Mouse (Mus musculus) midbrain, postnatal 0 days (tissue): ENCODE data around the gene Tmem189. TPM values are rescaled to one million over a fixed set of nuclear protein-coding genes. Genes with fewer than 3 reads are reported as not detected.

Experiments
- ATAC-seq: fragments of 200-750 bp; cut with Nextera tagmentation; 2 replicates; pipeline ENCODE4 v1.8.0; 2017; ENCODE audit warnings: moderate number of reproducible peaks, mild to moderate bottlenecking, moderate TSS enrichment, moderate library complexity; ENCODE audit not compliant: low FRiP score
- DNase-seq: peaks from one replicate; pipeline ENCODE4 v3.0.0-alpha.2; 2015; ENCODE audit warnings: low spot score
- H3K27ac ChIP-seq: fragments of 300-500 bp; sonication (generic); 2 replicates; pipeline ENCODE4 v1.5.1; 2014; ENCODE audit warnings: low read depth, mild to moderate bottlenecking, low read length, mixed read lengths
- H3K27me3 ChIP-seq: fragments of 300-500 bp; sonication (generic); 2 replicates; pipeline ENCODE4 v1.6.1; 2014; ENCODE audit warnings: low read length, control low read depth, mixed read lengths; ENCODE audit not compliant: insufficient read depth
- H3K36me3 ChIP-seq: fragments of 300-500 bp; sonication (generic); 2 replicates; pipeline ENCODE4 v1.6.1; 2014; ENCODE audit warnings: low read length, control low read depth, mixed read lengths; ENCODE audit not compliant: insufficient read depth
- H3K4me1 ChIP-seq: fragments of 300-500 bp; sonication (generic); 2 replicates; pipeline ENCODE4 v1.6.1; 2014; ENCODE audit warnings: mild to moderate bottlenecking, control low read depth, antibody characterized with exemption, low read length, mixed read lengths; ENCODE audit not compliant: insufficient read depth
- H3K4me2 ChIP-seq: fragments of 300-500 bp; sonication (generic); 2 replicates; pipeline ENCODE4 v1.6.1; 2014; ENCODE audit warnings: low read depth, mild to moderate bottlenecking, low read length, mixed read lengths; ENCODE audit not compliant: poor library complexity, severe bottlenecking
- H3K4me3 ChIP-seq: fragments of 300-500 bp; sonication (generic); 2 replicates; pipeline ENCODE4 v1.5.1; 2014; ENCODE audit warnings: low read depth, mild to moderate bottlenecking, low read length, moderate library complexity
- H3K9ac ChIP-seq: fragments of 300-500 bp; sonication (generic); replicated peaks from 2 replicates; pipeline ENCODE4 v1.6.1; 2014; ENCODE audit warnings: mild to moderate bottlenecking, low read length, moderate library complexity, mixed read lengths; ENCODE audit not compliant: poor library complexity, severe bottlenecking
- H3K9me3 ChIP-seq: fragments of 300-500 bp; sonication (generic); 2 replicates; pipeline ENCODE4 v1.6.1; 2016; ENCODE audit warnings: low read length, control low read depth
- CTCF ChIP-seq: IDR thresholded peaks from 2 replicates; pipeline ENCODE4 v1.5.1; 2016; ENCODE audit warnings: antibody characterized with exemption, mild to moderate bottlenecking
- WGBS: fragments of 180-500 bp; shearing (Covaris S2); extraction: QIAGEN DNeasy Blood & Tissue Kit; methylation state at CpG from one replicate; pipeline ENCODE4 v1.1.7; 2014; 5-methylcytosine and 5-hydroxymethylcytosine counted together
- polyA plus RNA-seq: library from polyadenylated mRNA; unstranded; fragments of >200 nt; fragmentation: Nextera tagmentation; extraction: Ambion mirVana; gene quantifications from 2 replicates; pipeline ENCODE4 v1.2.1, GENCODE M21; 2015
- total RNA-seq: library from RNA; depleted of rRNA; stranded (reverse); fragments of >200 nt; gene quantifications from 2 replicates; pipeline ENCODE4 v1.2.3, GENCODE M21; 2014

The Tmem189 gene
- total and polyA plus RNA-seq, 2 experiments from 2014 or later: 33.5 to 65.9 TPM

- WGBS: 21% methylated on average over 12 of the region's 12 CpGs
- Histone ChIP-seq H3K36me3 (no peaks in the 10 kb centered on the region), H3K4me2 (peak overlapping the region; percentile 81), H3K9me3 (no peaks in the 10 kb centered on the region), H3K27ac (no peak overlapping the region), H3K4me3 (peak overlapping the region; percentile 52), H3K4me1 (no peaks in the 10 kb centered on the region), H3K27me3 (peaks cover 20% of the 10 kb centered on the region), H3K9ac (0 out of 2 replicates have a peak overlapping the region, but pooled peaks have one; percentile 63)
- ATAC-seq (peak; percentile 45; the same call in 1 of the 2 replicates), DNase-seq (no peak)
- TF ChIP-seq CTCF: no peak
These were observed 1.5 kb downstream of the Tmem189 start for GRCm38 (mm10) chr2:167688126-167688497.

- H3K4me1 ChIP-seq: no peaks in the 10 kb centered on the region
- no peaks in the 10 kb centered on the region for H3K36me3 ChIP-seq
- TF ChIP-seq CTCF: no peak
- 0 out of 2 replicates have a peak, but pooled peaks have one; percentile 1 for ATAC-seq
- no peaks in the 10 kb centered on the region for H3K9me3 ChIP-seq
- WGBS: 55% methylated on average over 10 of the region's 11 CpGs
- no peak overlapping the region for H3K27ac ChIP-seq
- no peak overlapping the region for H3K4me2 ChIP-seq
- no peak for DNase-seq
- H3K27me3 ChIP-seq: peaks cover 20% of the 10 kb centered on the region
- H3K4me3 ChIP-seq: no peak overlapping the region
- no peak overlapping the region for H3K9ac ChIP-seq
These were observed 1.9 kb downstream of the Tmem189 start for GRCm38 (mm10) chr2:167687651-167688101.

- no peak for DNase-seq
- Histone ChIP-seq H3K36me3 (no peaks in the 10 kb centered on the region), H3K4me2 (no peak overlapping the region), H3K27ac (no peak overlapping the region), H3K4me3 (no peak overlapping the region), H3K27me3 (peaks cover 20% of the 10 kb centered on the region), H3K4me1 (no peaks in the 10 kb centered on the region), H3K9me3 (no peaks in the 10 kb centered on the region), H3K9ac (no peak overlapping the region)
- ATAC-seq: no peak
- 89% methylated on average over 1 of the region's 4 CpGs for WGBS
- TF ChIP-seq CTCF: no peak
These were observed 2.4 kb downstream of the Tmem189 start for GRCm38 (mm10) chr2:167687250-167687586.

DNA sequence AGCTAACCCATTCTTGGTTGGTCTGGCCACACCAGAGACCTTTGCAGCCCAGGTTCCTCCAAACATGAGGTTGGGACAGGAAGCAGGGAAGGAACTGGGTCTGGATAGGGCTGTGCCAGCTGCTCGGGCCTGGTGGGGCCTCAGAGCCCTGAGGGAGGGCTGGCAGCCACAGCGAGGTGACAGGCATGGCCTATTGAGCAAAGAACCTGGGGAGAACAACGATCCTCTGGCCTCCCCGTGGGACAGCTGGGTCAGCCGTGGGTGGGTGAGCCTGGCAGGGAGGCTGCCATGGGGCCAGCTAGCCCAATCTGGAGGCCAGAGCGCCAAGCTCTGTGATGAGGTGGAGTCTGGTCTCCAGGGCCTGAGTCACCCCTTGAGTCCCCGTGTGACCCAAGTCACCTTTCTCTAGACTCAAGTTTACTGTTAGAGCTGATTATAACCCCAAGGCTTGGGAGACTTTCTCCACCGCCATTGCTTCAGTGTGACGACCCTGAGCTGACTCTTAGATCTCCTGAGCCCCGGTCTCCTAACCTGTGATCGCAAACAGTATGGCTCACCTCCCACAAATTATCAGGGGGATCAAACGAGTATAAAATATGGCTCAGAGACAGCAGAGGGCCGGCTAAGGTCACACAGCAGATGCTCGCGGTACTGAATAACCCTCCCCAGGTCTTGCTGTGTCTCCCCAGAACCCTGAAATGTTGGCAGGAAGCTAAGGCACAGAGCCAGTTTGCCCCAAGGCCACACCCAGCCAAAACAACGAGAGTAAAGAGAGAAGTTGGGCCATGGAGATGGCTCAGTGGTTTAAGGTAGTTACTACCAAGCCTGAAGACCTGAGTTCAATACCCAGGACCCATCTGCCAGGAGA lies 3.0 kb downstream of the Tmem189 start:
- ATAC-seq: no peak
- TF ChIP-seq CTCF: no peak
- no peak overlapping the region for H3K27ac ChIP-seq
- H3K4me1 ChIP-seq: no peaks in the 10 kb centered on the region
- no peaks in the 10 kb centered on the region for H3K9me3 ChIP-seq
- H3K27me3 ChIP-seq: peaks cover 17% of the 10 kb centered on the region
- no peak overlapping the region for H3K4me2 ChIP-seq
- 82% methylated on average over 16 of the region's 16 CpGs for WGBS
- H3K4me3 ChIP-seq: no peak overlapping the region
- no peaks in the 10 kb centered on the region for H3K36me3 ChIP-seq
- no peak for DNase-seq
- no peak overlapping the region for H3K9ac ChIP-seq

DNA sequence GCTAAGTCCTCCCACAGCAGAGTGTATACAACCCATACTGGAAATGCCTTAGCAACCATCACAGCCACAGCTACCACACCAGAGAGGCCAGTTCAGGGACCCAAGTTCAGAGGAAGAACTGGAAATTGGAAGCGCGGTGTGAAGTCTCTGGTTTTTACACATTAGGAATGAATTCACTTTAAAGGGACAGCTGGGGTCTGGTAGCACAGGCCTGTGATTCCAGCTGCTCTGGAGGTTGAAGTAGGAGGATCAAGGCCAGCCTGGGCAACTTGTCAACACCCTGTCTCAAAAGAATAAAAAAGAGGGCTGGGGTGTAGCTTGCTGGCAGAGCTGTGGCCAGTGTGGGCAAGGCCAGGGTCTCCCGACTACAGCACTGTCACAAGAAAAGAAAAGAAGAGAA lies 3.8 kb downstream of the Tmem189 start:
- no peak for TF ChIP-seq CTCF
- no peak overlapping the region for H3K27ac ChIP-seq
- ATAC-seq (no peak), DNase-seq (no peak)
- no peak overlapping the region for H3K9ac ChIP-seq
- H3K9me3 ChIP-seq: no peaks in the 10 kb centered on the region
- H3K4me1 ChIP-seq: no peaks in the 10 kb centered on the region
- H3K27me3 ChIP-seq: peaks cover 9% of the 10 kb centered on the region; the same call in 1 of the 2 replicates
- 81% methylated on average over 3 of the region's 3 CpGs for WGBS
- H3K4me3 ChIP-seq: no peak overlapping the region
- H3K36me3 ChIP-seq: no peaks in the 10 kb centered on the region
- H3K4me2 ChIP-seq: no peak overlapping the region

DNA sequence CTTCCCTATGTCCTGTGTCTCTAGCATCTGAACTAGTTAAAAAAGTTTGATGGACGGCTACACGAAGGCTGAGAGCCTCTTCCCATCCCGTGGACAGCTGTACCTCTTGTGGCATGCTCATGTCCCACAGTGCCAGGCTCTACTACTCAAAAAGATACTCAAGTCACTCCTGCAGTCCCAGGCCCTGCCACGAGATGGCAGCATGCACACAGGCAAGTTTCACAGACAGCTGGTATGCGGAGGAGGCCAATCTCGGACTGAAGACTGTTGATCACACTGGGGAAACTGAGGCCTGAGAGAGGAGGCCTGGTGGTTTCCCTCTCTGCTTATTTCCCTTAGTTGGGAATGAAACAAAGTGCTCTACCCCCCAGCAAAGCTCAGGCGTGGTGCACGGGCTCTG lies 4.5 kb downstream of the Tmem189 start:
- no peaks in the 10 kb centered on the region for H3K9me3 ChIP-seq
- DNase-seq (peak; percentile 92), ATAC-seq (no peak)
- no peak overlapping the region for H3K27ac ChIP-seq
- 0 out of 2 replicates have a peak, but pooled peaks cover 4% of the 10 kb centered on the region for H3K27me3 ChIP-seq
- peak; percentile 99 for TF ChIP-seq CTCF
- no peaks in the 10 kb centered on the region for H3K4me1 ChIP-seq
- H3K36me3 ChIP-seq: no peaks in the 10 kb centered on the region
- 4% methylated on average over 8 of the region's 8 CpGs for WGBS
- H3K4me2 ChIP-seq: no peak overlapping the region
- no peak overlapping the region for H3K4me3 ChIP-seq
- H3K9ac ChIP-seq: no peak overlapping the region
